Mouse (Mus musculus): Measurements from ENCODE around the gene Maged2.
A peak's percentile ranks its signal among the peaks of the same experiment; 100 is the strongest.
"Not testable (repeated sequence)": the region's sequence is repeated elsewhere in the genome, so short reads cannot be mapped to it uniquely, and the experiment has no call there.

Gene Maged2

DNA sequence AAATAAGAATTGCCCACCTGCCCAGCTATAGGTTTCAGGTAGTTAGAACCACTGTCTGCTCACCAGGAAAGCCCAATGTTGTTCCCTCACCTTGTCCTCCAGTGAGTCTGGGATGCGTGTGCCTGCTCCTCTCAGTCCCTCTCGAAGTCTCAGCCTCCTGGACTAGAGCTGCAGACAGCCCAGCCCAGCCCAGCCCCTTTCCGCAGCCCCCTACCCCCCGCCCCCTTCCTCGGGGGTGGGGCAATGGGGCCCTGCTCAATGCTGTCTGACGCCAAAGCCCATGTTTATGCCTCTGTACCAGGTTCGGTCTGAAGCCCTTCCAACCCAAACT, at the start of gene Maged2:
Gene Maged2, minus strand, starts transcription at position 207 of the 331 bp plus-strand sequence.
- DNase-seq = no peak

DNA sequence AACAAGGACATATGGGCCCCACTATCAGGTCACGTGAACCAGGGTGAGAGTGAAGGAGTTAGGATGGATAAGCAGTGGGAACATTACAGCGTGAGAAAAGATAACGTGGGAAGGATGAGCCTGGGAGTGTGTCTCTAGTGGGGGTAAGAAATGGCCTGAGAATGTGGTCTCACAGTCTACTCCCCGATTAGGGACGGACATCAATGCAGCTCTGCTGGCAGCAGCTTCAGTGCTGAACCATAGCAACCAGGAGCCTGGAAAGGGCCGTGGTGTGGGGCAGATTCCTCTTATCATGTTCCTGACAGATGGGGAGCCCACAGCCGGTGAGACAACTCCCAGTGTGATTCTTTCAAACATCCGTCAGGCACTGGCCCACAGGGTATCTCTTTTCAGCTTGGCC, 34.1 kb upstream of the Maged2 start:
- DNase-seq = no peak

DNA sequence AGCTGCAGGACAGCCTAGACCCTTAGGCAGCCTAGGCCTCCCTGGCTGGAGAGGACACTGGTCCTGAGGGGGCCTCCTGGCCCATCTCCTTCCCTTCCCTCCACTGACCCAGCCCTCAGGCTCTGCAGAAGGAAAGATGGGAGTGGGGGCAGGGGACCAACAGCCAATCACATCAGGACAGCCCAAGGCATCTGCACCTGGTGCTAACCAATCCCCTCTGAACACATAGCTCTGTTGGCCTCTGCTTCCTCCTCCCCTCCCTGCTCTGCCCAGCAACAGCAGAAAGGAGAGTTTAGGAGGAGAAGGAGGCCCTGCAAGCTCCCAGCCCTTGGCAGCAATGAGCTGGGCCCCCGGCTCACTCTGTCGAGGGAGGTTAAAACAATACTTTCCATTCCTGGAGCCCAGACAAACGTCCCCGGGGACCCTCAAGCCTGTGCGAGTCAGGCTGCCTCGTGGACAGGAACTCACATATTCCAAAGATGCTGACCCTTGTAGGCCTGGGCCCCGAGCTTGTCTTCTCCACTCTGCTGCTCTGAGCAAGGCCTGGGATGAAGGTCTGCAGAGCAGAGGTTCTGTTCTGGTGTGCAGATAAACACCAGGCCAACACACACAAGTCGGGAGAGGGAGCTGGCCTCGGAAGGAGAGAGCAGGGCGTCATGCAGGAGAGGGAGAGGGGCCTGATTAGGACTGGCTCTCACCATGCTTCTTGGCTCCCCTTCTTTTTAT, 31.5 kb upstream of the Maged2 start:
- DNase-seq = not testable (repeated sequence)

DNA sequence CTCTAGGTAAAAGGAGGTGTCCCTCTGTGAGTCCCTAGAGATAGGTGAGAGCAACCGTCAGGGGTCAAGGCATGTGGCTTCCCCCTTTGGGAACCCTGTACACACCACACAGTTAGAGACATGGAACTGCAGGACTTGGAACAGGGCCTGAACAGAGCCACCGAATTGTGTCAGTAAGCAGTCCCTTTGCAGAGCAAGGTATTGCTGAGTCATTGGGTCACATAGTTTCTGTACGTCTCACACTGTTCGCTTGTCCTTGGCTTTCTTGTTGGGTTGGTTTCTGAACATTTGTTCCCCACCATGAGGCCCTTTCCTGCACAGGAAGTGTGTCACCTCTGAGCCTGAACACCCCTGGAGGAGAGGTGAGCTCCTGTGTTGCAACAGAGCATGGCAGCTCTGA, 29.1 kb upstream of the Maged2 start:
- DNase-seq = not testable (repeated sequence)

DNA sequence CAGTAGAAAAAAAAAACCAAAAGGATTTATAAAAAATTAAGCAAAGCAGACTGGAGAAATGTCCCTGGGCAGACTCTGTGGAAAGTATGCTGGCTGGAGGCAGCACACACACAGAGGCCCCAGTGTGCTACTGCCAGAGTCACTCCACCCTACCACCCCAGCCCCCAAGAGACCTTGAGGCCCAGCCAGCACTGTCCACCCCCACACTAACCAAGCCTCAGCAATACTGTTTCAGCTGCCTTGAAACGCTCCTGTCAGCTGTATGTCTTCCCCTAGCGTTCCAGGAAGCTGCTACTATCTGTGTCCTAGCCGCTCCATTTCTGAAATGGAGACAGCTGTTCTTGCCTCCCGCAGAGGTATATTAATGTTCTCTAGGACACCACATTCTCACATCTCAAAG, 16.2 kb upstream of the Maged2 start:
- no peak for DNase-seq

DNA sequence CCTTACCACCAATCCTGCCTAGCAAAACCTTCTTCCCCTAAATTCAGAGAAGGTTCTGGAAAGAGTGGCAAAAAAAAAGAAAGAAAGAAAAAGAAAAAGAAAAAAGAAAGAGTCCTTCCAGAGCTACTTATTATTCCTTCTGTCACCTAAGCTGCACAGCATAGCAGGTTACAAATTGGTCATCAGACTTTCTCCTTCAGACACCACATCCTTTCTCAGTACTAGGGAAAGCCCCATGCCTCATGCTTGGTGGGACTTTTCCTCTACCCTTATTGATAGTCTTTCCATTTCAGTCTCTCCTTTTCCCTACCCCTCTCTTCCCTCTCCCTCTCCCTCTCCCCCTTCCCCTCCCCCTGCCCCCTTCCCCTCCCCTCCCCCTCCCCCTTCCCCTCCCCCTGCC, 3.1 kb upstream of the Maged2 start:
- DNase-seq = no peak

DNA sequence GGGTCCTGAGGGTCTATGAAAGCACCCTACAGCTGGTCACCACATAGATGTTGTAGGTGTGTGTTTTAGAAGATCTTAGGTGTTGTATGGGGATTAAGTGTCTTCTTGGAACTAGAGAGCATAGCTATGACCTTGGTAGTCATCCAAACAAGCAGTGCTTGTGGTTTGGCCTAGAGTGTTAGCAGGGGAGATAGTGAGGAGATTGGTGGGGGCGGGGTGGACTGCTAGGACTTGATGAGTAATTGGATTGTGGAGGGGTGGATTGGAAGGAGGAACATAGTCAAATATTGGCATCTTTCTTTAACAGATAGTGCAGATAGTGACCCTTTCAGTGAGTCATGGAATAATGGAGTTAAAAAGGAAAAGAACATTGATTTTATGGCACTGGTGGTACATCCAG, 1.5 kb upstream of the Maged2 start:
- no peak for DNase-seq

DNA sequence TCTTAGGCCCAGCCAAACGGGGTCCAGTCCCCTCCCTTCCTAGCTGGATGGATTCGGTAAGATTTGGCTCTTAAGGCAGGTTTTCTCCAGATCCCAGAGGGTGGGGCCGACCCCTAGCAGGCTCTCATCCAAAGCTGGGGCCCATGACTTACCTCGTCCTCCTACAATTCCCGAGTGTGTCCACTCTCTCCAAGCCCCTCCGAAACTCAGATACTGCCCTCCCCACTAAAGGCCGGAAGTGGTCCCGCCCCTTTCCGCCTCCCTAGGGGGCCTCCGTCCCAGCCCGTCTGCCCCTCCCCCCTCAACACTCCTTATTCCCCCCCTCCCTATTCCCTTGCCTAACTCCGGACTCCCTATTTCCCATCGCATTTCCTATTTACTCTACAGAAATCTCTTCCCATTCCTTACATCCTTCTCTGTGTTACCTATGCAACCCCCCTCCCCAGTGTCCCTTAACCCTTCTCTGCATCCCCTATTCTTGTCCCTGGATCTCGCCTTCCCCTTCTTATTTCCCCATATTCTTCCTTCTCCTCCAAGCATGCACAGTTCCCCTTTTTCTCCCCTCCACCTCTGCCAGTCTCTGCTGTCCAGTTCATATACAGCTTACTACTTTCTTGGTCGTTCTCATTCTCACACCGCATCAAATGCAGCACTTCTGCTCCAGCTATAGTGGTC, 544 bp downstream of the Maged2 start:
- no peak for DNase-seq

DNA sequence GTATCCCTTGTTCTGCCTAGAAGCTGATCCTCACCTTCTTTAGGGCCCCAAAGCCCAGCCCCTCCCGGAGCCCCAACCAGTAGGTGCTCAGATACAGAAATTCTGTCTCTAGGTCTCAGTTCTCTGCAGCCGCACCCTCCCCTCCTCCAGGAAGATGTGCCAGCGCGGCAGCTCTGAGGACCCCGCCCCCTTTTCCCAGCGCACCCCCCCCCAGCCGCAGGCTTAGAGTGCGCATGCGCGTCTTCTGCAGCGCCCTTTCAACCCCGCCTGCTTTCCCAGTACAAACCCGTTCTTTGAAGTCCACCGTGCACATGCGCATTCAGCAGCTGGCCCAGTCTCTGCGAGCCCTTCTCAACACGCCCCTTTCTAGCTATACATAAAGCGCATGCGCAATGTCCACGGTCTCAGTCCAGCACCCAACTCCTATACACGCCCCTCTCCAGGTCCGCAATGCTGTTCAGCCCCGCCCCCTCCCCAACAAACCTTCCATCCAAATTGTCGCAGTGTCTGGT, 1.3 kb downstream of the Maged2 start:
- peak; percentile 47 to 48 for DNase-seq

DNA sequence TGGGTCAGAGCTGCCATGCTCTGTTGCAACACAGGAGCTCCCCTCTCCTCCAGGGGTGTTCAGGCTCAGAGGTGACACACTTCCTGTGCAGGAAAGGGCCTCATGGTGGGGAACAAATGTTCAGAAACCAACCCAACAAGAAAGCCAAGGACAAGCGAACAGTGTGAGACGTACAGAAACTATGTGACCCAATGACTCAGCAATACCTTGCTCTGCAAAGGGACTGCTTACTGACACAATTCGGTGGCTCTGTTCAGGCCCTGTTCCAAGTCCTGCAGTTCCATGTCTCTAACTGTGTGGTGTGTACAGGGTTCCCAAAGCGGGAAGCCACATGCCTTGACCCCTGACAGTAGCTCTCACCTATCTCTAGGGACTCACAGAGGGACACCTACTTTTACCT, 13.2 kb downstream of the Maged2 start:
- DNase-seq = not testable (repeated sequence)

DNA sequence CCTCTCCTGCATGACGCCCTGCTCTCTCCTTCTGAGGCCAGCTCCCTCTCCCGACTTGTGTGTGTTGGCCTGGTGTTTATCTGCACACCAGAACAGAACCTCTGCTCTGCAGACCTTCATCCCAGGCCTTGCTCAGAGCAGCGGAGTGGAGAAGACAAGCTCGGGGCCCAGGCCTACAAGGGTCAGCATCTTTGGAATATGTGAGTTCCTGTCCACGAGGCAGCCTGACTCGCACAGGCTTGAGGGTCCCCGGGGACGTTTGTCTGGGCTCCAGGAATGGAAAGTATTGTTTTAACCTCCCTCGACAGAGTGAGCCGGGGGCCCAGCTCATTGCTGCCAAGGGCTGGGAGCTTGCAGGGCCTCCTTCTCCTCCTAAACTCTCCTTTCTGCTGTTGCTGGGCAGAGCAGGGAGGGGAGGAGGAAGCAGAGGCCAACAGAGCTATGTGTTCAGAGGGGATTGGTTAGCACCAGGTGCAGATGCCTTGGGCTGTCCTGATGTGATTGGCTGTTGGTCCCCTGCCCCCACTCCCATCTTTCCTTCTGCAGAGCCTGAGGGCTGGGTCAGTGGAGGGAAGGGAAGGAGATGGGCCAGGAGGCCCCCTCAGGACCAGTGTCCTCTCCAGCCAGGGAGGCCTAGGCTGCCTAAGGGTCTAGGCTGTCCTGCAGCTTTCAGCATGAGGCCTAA, 15.5 kb downstream of the Maged2 start:
- DNase-seq = not testable (repeated sequence)
